In the genomic region with DNA sequence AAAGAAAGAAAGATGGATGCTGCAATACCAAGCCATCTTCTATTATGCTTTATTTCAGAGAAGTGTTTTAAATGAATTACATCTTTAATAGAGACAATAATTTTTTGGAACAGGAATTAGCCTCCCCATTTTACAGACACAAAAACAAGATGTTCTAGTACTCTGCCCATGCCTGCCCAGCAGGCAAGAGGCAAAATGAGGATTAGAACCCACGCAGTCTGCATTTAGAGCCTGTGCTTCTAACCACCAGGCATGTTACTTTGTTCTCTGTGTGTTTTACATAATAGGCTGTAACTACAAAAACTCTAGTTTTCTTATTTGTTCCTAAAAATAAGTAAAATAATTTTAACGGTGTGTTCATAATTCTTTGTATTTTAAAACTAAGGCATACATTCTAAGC, we compare ENCODE assay signal across 14 mouse cellular contexts.
"Had no signal": no experiment of that assay in that cellular context is flagged by ENCODE, and none has a peak within 500 bp of the region (broad histone marks: within the 10 kb centered on the region; RNA-seq: fewer than 3 reads in every experiment).

No protein-coding gene starts in this region.

- DNase-seq: gastrocnemius, postnatal 14 days; gastrocnemius, postnatal 36 days; heart, adult 11 months; heart, adult 2 months; heart, postnatal 14 days; heart, postnatal 36 days; kidney, adult 11 months; kidney, adult 2 months; kidney, adult 9 months; kidney, postnatal 14 days; kidney, postnatal 36 days; liver; liver, embryonic 13.5 days; liver, postnatal 0 days had no signal
